Mouse (Mus musculus) MN1 (cell line): Measurements from ENCODE around the gene Nts.
"Not testable (repeated sequence)": the region's sequence is repeated elsewhere in the genome, so short reads cannot be mapped to it uniquely, and the experiment has no call there.

Source experiments
- DNase-seq: peaks from one replicate; pipeline ENCODE4 v3.0.0-alpha.2; 2016; ENCODE audit warnings: low spot score

The Nts gene

DNA sequence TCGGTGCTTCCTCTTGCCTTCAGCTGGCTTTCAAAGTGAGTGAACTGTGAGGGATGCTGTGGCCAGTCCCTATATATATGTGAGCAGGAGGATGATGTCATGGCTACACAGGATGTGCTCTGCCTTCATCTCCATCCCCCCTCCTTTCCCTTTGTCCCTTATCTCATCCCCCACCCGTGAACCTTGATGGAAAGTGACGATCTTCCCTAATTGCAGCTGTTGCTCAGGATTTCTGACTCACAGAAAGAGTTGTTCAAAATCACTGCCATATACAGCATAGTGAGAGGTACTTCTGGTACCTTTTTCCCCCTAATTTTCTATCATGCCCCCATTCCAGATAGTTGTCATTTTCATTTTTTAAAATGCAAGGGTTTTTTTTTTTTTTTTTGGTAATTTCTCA lies at the start of gene Nts:
Gene Nts, minus strand, starts transcription at position 101 of the 400 bp plus-strand sequence.
- DNase-seq = no peak

DNA sequence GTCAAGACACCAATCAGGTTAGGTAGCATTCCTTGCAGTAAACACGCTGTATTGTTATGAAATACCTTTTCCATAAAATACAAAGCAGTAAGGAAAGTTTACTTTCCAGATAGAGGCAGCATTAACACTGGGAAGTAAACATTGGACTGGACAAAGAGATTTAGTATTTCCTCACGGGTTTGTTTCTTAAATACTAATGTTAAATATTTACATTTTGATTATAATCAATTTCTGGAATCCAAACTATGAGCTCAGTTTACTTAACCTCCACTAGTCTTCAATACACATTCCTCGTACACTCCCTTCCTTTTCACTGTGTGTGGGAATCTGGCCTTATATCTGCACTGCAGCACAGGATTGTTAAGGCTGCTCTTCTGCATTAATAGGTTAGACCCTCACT lies 37.6 kb upstream of the Nts start:
- no peak for DNase-seq

DNA sequence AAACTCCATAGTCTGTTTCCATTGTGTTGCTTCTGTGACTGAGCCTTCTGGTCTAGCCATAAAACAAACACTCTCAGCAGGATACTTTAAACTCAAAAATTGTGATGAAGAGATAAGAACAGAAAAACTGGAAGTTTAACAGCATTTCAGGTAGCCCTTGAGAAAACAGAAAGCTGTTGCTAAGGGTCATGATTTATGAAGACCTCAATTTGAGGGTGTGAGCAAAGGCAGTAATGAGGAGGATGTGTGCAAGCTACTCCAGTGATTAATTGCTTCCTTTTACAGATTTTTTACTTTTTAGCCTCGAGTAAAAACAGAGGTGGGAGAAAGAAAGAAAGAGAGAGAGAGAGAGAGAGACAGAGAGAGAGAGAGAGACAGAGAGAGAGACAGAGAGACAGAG lies 23.9 kb upstream of the Nts start:
- no peak for DNase-seq

DNA sequence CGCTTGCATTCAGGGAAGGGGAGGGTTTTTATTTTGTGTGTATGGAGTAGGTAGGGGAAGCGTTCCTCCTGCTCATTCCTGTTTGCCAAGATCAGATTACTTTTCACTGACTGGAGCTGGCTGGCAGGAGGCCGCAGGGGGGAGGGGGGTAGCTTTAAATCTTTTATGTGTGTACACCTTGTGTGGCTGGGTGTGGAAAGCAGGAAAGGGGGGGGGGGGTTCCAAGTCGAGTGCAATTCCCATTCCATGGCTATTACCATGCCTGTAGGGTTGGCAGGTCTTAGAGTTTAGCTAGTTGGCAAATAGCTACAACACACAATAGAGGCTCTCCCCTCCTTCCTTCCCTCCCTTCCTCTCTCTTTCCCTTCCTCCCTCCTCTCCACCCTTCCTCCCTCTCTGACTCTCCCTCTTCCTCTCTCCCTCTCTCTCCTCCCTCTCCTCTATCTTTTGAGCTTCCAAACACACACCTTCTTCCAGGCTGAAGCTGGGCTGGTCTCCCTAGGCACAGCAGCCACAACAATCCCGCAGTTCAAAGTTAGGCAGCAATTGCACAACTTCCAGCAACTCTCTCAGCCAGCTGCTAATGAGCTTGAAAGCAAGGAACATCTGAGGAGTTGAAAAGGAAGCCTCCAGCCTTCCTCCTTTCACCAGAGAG lies 21.6 kb upstream of the Nts start, which contains the start of gene Rassf9:
Gene Rassf9, plus strand, starts transcription at position 416 of the 655 bp plus-strand sequence.
- no peak for DNase-seq

- no peak for DNase-seq
These were observed 21.1 kb upstream of the Nts start for GRCm38 (mm10) chr10:102511461-102511806.

DNA sequence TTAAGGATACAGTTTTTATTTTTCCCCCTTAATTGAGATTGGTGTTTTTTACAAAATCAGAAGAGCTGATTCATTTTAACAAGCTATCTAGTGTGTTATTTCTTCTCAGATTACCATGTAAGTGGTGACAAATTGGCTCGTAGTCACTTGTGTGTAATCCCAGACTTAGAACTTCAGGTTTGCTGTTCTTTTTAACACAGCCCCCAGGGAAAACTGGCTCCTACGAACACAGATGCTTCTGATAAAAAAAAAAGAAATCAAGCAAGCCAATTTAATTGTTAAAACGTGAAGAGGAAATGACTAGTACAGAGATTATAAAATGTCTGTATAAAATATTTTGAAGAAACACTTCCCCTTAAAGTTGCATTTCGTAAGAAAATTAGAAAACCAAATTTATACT lies 17.1 kb upstream of the Nts start:
- DNase-seq = no peak

- no peak for DNase-seq
These were observed 8.5 kb upstream of the Nts start for GRCm38 (mm10) chr10:102498754-102499153.

- DNase-seq = peak; percentile 17
These were observed 1.5 kb upstream of the Nts start for GRCm38 (mm10) chr10:102491792-102492191.

DNA sequence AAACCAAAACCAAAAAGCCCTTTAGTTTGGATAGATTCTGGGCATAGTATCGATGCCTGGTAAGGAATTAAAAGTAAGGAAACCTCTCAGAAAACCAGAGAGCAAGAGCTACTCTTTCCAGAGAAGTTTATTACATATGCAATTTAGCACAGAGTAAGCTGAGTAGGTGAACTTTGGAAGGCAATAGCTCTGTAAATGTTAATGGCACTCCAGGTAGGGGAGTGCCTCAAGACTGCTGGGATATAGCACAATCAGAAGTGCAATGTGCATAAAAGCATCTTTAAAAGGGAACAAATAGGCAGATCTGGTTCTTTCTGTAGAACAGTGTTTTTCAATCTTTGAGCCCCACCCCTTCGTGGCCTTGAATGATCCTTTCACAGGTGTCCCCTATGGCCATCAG lies 20.9 kb downstream of the Nts start:
- no peak for DNase-seq

- peak; percentile 25 for DNase-seq
These were observed 38.5 kb downstream of the Nts start for GRCm38 (mm10) chr10:102451756-102452155.

- peak; percentile 67 for DNase-seq
These were observed 40.8 kb downstream of the Nts start for GRCm38 (mm10) chr10:102449449-102449848.

DNA sequence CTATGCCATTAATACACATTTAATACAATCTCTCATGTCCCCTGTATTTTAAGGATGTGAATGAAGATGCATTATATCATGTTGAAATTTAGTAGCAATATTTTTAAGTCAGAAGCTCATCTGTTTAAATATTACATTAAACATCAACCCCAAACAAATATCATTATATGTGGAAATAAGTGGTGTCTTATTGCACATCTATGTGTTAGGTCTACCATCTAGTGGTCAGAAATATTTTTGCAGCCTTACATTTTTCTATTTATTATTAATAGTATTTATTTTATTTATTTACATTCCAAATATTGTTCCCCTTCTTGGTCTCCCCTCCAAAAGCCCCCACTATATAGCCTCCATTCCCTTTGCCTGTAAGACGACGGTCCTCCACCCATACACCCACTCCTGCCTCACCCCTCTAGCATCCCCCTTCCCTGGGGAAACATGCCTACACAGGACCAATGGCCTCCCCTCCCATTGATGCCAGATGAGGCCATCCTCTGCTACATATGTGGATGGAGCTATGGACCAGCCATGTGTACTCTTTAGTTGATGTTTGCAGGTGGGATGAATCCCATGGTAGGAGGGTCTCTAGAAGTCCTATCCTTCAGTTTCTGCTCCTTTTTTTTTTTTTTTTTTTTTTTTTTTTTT lies 45.3 kb downstream of the Nts start:
- DNase-seq = peak; percentile 39

DNA sequence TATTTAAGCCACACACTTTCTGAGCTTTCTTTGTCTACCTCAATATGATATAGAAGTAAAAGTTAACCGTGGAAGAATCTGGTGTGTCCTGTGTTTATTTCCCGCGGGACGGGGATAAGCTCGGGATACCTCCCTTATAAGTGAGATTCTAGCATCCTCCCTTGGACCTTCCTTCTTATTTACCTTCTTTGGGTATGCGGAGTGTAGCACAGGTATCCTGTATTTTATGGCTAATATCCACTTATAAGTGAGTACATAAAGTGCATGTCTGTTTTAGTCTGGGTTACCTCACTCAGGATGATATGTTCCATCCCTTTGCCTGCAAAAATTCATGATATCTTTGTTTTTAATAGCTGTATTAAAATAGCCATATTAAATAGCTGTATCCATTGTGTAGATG lies 54.8 kb downstream of the Nts start:
- DNase-seq = not testable (repeated sequence)

DNA sequence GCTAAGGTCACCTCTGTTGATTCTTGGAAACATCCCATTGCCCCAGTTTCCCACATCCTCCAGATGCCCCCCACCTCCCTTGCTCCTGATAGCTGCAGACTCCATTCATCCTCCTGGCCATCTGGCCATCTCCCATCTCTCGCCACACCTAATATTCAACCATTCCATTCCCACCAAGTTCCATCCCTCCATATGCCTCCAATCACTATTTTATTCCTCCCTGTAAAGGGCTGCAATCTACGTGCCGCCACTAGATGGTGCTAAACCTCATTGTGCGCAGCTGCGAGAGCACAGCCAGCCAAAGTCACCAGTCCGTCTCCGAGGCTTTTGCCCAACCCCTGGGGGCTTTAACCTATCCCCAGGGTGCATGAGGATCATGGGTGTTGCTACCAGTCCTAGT lies 55.2 kb downstream of the Nts start:
- not testable (repeated sequence) for DNase-seq
